Mouse (Mus musculus): ENCODE measurements around the gene Psd4.

Gene Psd4

GRCm38 (mm10) chr2:24382456-24383230, 15.3 kb downstream of the Psd4 start:
- TF ChIP-seq NANOG (IDR thresholded peaks at IDR 0.05; ENCODE audit: borderline replicate concordance, low read length) (no peak), POU5F1 (IDR thresholded peaks at IDR 0.05; ENCODE audit: borderline replicate concordance, low read length) (no peak), CTCF (conservative IDR thresholded peaks at IDR 0.05; ENCODE audit: low read length) (no peak)
- Histone ChIP-seq H3K27me3 (ENCODE audit: insufficient read depth, low read length) (peaks cover 8% of the 10 kb centered on the region), H3K9me3 (ENCODE audit: low read length) (no peaks in the 10 kb centered on the region; the same call in 1 of the 2 replicates), H3K36me3 (ENCODE audit: insufficient read depth, low read length) (no peaks in the 10 kb centered on the region), H3K4me3 (replicated peaks; ENCODE audit: low read length) (no peak overlapping the region), H3K4me1 (replicated peaks; ENCODE audit: low read depth, low read length) (peaks cover 32% of the 10 kb centered on the region)

- Histone ChIP-seq H3K4me3 (replicated peaks; ENCODE audit: low read length) (no peak overlapping the region), H3K9me3 (ENCODE audit: low read length) (no peaks in the 10 kb centered on the region; the same call in 1 of the 2 replicates), H3K36me3 (ENCODE audit: insufficient read depth, low read length) (no peaks in the 10 kb centered on the region), H3K27me3 (ENCODE audit: insufficient read depth, low read length) (peaks cover 8% of the 10 kb centered on the region), H3K4me1 (replicated peaks; ENCODE audit: low read depth, low read length) (peaks cover 32% of the 10 kb centered on the region)
- no peak for TF ChIP-seq NANOG (IDR thresholded peaks at IDR 0.05; ENCODE audit: borderline replicate concordance, low read length)
- no peak for TF ChIP-seq CTCF (conservative IDR thresholded peaks at IDR 0.05; ENCODE audit: low read length)
- no peak for TF ChIP-seq POU5F1 (IDR thresholded peaks at IDR 0.05; ENCODE audit: borderline replicate concordance, low read length)
These were observed 16.3 kb downstream of the Psd4 start for GRCm38 (mm10) chr2:24383636-24384035.

GRCm38 (mm10) chr2:24384393-24384792, 17.0 kb downstream of the Psd4 start:
- TF ChIP-seq POU5F1 (IDR thresholded peaks at IDR 0.05; ENCODE audit: borderline replicate concordance, low read length) (no peak), CTCF (conservative IDR thresholded peaks at IDR 0.05; ENCODE audit: low read length) (no peak), NANOG (IDR thresholded peaks at IDR 0.05; ENCODE audit: borderline replicate concordance, low read length) (no peak)
- peaks cover 8% of the 10 kb centered on the region for H3K27me3 ChIP-seq (ENCODE audit: insufficient read depth, low read length)
- no peak overlapping the region for H3K4me3 ChIP-seq (replicated peaks; ENCODE audit: low read length)
- no peaks in the 10 kb centered on the region for H3K9me3 ChIP-seq (ENCODE audit: low read length)
- H3K4me1 ChIP-seq (replicated peaks; ENCODE audit: low read depth, low read length): peaks cover 32% of the 10 kb centered on the region
- H3K36me3 ChIP-seq (ENCODE audit: insufficient read depth, low read length): no peaks in the 10 kb centered on the region

GRCm38 (mm10) chr2:24385111-24385961, 18.0 kb downstream of the Psd4 start:
- Histone ChIP-seq H3K36me3 (ENCODE audit: insufficient read depth, low read length) (no peaks in the 10 kb centered on the region), H3K4me1 (replicated peaks; ENCODE audit: low read depth, low read length) (peaks cover 32% of the 10 kb centered on the region), H3K27me3 (ENCODE audit: insufficient read depth, low read length) (peaks cover 8% of the 10 kb centered on the region), H3K9me3 (ENCODE audit: low read length) (no peaks in the 10 kb centered on the region), H3K4me3 (replicated peaks; ENCODE audit: low read length) (peak overlapping the region; percentile 63)
- no peak for TF ChIP-seq CTCF (conservative IDR thresholded peaks at IDR 0.05; ENCODE audit: low read length)
- no peak for TF ChIP-seq NANOG (IDR thresholded peaks at IDR 0.05; ENCODE audit: borderline replicate concordance, low read length)
- no peak for TF ChIP-seq POU5F1 (IDR thresholded peaks at IDR 0.05; ENCODE audit: borderline replicate concordance, low read length)

GRCm38 (mm10) chr2:24386158-24386963, 19.0 kb downstream of the Psd4 start:
- Histone ChIP-seq H3K36me3 (ENCODE audit: insufficient read depth, low read length) (no peaks in the 10 kb centered on the region), H3K4me3 (replicated peaks; ENCODE audit: low read length) (peak overlapping the region; percentile 60), H3K9me3 (ENCODE audit: low read length) (no peaks in the 10 kb centered on the region), H3K4me1 (replicated peaks; ENCODE audit: low read depth, low read length) (peaks cover 32% of the 10 kb centered on the region), H3K27me3 (ENCODE audit: insufficient read depth, low read length) (peaks cover 9% of the 10 kb centered on the region)
- no peak for TF ChIP-seq NANOG (IDR thresholded peaks at IDR 0.05; ENCODE audit: borderline replicate concordance, low read length)
- no peak for TF ChIP-seq CTCF (conservative IDR thresholded peaks at IDR 0.05; ENCODE audit: low read length)
- TF ChIP-seq POU5F1 (IDR thresholded peaks at IDR 0.05; ENCODE audit: borderline replicate concordance, low read length): no peak

GRCm38 (mm10) chr2:24386964-24387320, 19.6 kb downstream of the Psd4 start:
- TF ChIP-seq CTCF (conservative IDR thresholded peaks at IDR 0.05; ENCODE audit: low read length) (no peak), POU5F1 (IDR thresholded peaks at IDR 0.05; ENCODE audit: borderline replicate concordance, low read length) (no peak), NANOG (IDR thresholded peaks at IDR 0.05; ENCODE audit: borderline replicate concordance, low read length) (no peak)
- Histone ChIP-seq H3K4me1 (replicated peaks; ENCODE audit: low read depth, low read length) (peaks cover 32% of the 10 kb centered on the region), H3K4me3 (replicated peaks; ENCODE audit: low read length) (peak overlapping the region; percentile 60; the same call in 1 of the 2 replicates), H3K9me3 (ENCODE audit: low read length) (no peaks in the 10 kb centered on the region), H3K36me3 (ENCODE audit: insufficient read depth, low read length) (no peaks in the 10 kb centered on the region), H3K27me3 (ENCODE audit: insufficient read depth, low read length) (peaks cover 10% of the 10 kb centered on the region)

GRCm38 (mm10) chr2:24387361-24388283, 20.2 kb downstream of the Psd4 start:
- Histone ChIP-seq H3K36me3 (ENCODE audit: insufficient read depth, low read length) (no peaks in the 10 kb centered on the region), H3K4me3 (replicated peaks; ENCODE audit: low read length) (no peak overlapping the region), H3K9me3 (ENCODE audit: low read length) (no peaks in the 10 kb centered on the region), H3K27me3 (ENCODE audit: insufficient read depth, low read length) (peaks cover 7% of the 10 kb centered on the region), H3K4me1 (replicated peaks; ENCODE audit: low read depth, low read length) (peaks cover 32% of the 10 kb centered on the region)
- TF ChIP-seq POU5F1 (IDR thresholded peaks at IDR 0.05; ENCODE audit: borderline replicate concordance, low read length) (no peak), NANOG (IDR thresholded peaks at IDR 0.05; ENCODE audit: borderline replicate concordance, low read length) (no peak), CTCF (conservative IDR thresholded peaks at IDR 0.05; ENCODE audit: low read length) (no peak)

Measured in E14TG2a.4 (cell line).